Mouse (Mus musculus) hindbrain, embryonic 15.5 days (tissue): Measurements from ENCODE around the gene AI481877. TPM values are rescaled to one million over a fixed set of nuclear protein-coding genes. Genes with fewer than 3 reads are reported as not detected.

Experiments
- polyA plus RNA-seq: library from polyadenylated mRNA; unstranded; fragments of >200 nt; fragmentation: Nextera tagmentation; extraction: Ambion mirVana; gene quantifications from 2 replicates; pipeline ENCODE4 v1.2.1, GENCODE M21; 2015

AI481877 gene
- polyA plus RNA-seq, 1 experiment from 2014 or later = not detected

Other genes with a start within 250 kb of the AI481877 start
- gene Ecpas, start 226.2 kb downstream of the AI481877 start, polyA plus RNA-seq = 32.0 and 34.7 TPM in 2 replicates
- 2.3 and 2.4 TPM in 2 replicates for gene Zkscan16, start 195.4 kb downstream of the AI481877 start, polyA plus RNA-seq
- 5.2 and 5.7 TPM in 2 replicates for gene Ptgr1, start 151.9 kb downstream of the AI481877 start, polyA plus RNA-seq
- gene Dnajc25, start 143.9 kb downstream of the AI481877 start, polyA plus RNA-seq = 7.6 and 8.4 TPM in 2 replicates
- 8.9 and 12.8 TPM in 2 replicates for gene Gm20503, start 135.8 kb downstream of the AI481877 start, polyA plus RNA-seq
- 167 and 182 TPM in 2 replicates for gene Gng10, start 103.9 kb downstream of the AI481877 start, polyA plus RNA-seq
- gene Ugcg, start 50.3 kb upstream of the AI481877 start, polyA plus RNA-seq = 15.0 and 15.3 TPM in 2 replicates